Mouse (Mus musculus) T-helper 1 cell (primary cell): ENCODE data around the gene Fam160a2.
"Not testable (repeated sequence)": the region's sequence is repeated elsewhere in the genome, so short reads cannot be mapped to it uniquely, and the experiment has no call there.

ENCODE experiments used
- in situ Hi-C: fragments of 300-600 bp; cut with MboI, MseI; formaldehyde crosslinking; loops from one replicate; pipeline ENCODE4 v1.15.1; 2025; ENCODE audit warnings: high pct_unique_total_duplicates

Fam160a2 gene

GRCm38 (mm10) chr7:105399935-105400624 is at the start of gene Fam160a2:
Fam160a2 (minus strand) TSS chr7:105400054.
- in situ Hi-C loops: loop anchor here (5.0 to 25.0 kb wide), 3 partner anchors 235 to 938 kb away; partner anchors contain the start of genes Trim3 and Trim30a

- in situ Hi-C loops: no loop called here
Observed at GRCm38 (mm10) chr7:105445076-105445475, 45.2 kb upstream of the Fam160a2 start.

GRCm38 (mm10) chr7:105441426-105441825 is 41.6 kb upstream of the Fam160a2 start:
- in situ Hi-C loops: no loop called here

- in situ Hi-C loops: no loop called here
Observed at GRCm38 (mm10) chr7:105437979-105438772, 38.3 kb upstream of the Fam160a2 start.

- in situ Hi-C loops: no loop called here
Observed at GRCm38 (mm10) chr7:105434798-105435197, 34.9 kb upstream of the Fam160a2 start.

- in situ Hi-C loops: no loop called here
Observed at GRCm38 (mm10) chr7:105433859-105434258, 34.0 kb upstream of the Fam160a2 start.

- in situ Hi-C loops: no loop called here
Observed at GRCm38 (mm10) chr7:105432058-105432457, 32.2 kb upstream of the Fam160a2 start.

- in situ Hi-C loops: no loop called here
Observed at GRCm38 (mm10) chr7:105426051-105426450, 26.2 kb upstream of the Fam160a2 start.

GRCm38 (mm10) chr7:105425424-105426043 is 25.7 kb upstream of the Fam160a2 start, which contains the start of gene Cckbr:
Cckbr (plus strand) TSS chr7:105425731.
- in situ Hi-C loops: no loop called here

GRCm38 (mm10) chr7:105424368-105424767 is 24.5 kb upstream of the Fam160a2 start:
- in situ Hi-C loops: loop anchor here (5.0 kb wide), 1 partner anchor 78 kb away; no protein-coding TSS in a partner anchor

GRCm38 (mm10) chr7:105420903-105421302 is 21.0 kb upstream of the Fam160a2 start:
- in situ Hi-C loops: loop anchor here (5.0 kb wide), 1 partner anchor 81 kb away; no protein-coding TSS in a partner anchor

GRCm38 (mm10) chr7:105418106-105418505 is 18.3 kb upstream of the Fam160a2 start:
- in situ Hi-C loops: no loop called here

- in situ Hi-C loops: no loop called here
Observed at GRCm38 (mm10) chr7:105416529-105416928, 16.7 kb upstream of the Fam160a2 start.

GRCm38 (mm10) chr7:105414385-105414784 is 14.5 kb upstream of the Fam160a2 start:
- in situ Hi-C loops: no loop called here

GRCm38 (mm10) chr7:105411874-105412632 is 12.2 kb upstream of the Fam160a2 start:
- in situ Hi-C loops: not testable (repeated sequence)

- in situ Hi-C loops: loop anchor here (5.0 to 10.0 kb wide), 3 partner anchors 81 to 228 kb away; partner anchors contain the start of gene Trim3
Observed at GRCm38 (mm10) chr7:105406322-105406721, 6.5 kb upstream of the Fam160a2 start.

GRCm38 (mm10) chr7:105404268-105404667 is 4.4 kb upstream of the Fam160a2 start, which contains the start of gene Cnga4:
Cnga4 (plus strand) TSS chr7:105404568.
- in situ Hi-C loops: loop anchor here (5.0 to 10.0 kb wide), 2 partner anchors 231 to 403 kb away; partner anchors contain the start of gene Trim3

GRCm38 (mm10) chr7:105399058-105399934 is 558 bp downstream of the Fam160a2 start:
- in situ Hi-C loops: loop anchor here (25.0 kb wide), 1 partner anchor 937 kb away; the partner anchor contains the start of gene Trim30a

- in situ Hi-C loops: loop anchor here (25.0 kb wide), 1 partner anchor 934 kb away; the partner anchor contains the start of gene Trim30a
Observed at GRCm38 (mm10) chr7:105396126-105396525, 3.7 kb downstream of the Fam160a2 start.
